In the genomic region with DNA sequence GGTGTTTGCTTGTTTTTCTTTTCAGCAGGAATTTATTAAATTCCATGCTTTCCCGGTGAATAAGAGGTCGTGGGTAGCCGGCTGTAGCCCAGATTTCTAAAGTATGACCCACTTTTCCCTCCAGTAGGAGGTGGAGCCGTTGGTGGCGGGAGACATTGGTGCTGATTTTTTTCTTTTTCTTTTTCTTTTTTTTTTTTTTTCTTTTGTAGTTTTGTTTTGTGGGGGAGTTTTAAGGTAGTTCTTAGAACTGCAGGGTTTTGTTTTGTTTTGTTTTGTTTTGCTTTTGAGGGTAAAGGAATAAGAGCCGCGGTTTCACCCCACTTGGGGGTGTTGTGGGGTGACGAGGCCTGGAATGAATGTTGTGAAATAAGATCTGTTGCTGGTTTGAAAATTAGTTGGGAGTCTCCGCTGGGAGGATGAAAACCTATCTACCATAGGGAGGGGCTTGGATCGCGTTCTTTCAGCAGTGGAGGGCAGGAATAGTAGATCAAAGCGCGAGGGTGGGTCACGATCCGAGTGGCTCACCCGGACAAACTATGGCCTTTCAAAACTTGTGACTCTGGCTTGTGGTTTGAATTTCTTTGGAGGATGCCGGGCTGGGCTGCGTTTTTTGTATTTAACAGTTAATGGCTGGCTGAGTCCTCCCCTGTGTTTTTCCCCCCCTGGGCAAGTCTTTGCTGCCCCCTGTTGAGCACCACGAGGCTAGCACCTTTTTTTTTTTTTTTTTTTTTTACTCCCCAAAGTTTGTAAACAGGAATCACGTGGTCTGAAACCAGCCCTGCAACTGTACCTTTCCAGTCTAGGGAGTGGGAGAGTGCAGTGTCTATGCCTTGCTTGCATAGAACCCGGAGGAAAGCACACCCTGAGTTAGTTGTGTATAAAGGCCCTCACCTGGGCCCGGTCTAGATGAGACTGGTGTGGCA, we compare ENCODE assay signal across 8 mouse cellular contexts. TPM values are rescaled to one million over a fixed set of nuclear protein-coding genes. Genes with fewer than 3 reads are reported as not detected.
DNase-seq lines count a peak whose midpoint lies in the region; ATAC-seq and TF ChIP-seq lines count a peak whose summit lies in the region.

No protein-coding gene starts in this region.

- H3K4me3 ChIP-seq in embryonic facial prominence, embryonic 10.5 days: peak overlapping the region; percentile 95
- peak overlapping the region; percentile 67 for H3K4me3 ChIP-seq in kidney, adult 2 months (ENCODE audit: insufficient read depth, low read depth, low read length)
- H3K4me3 ChIP-seq in midbrain, postnatal 0 days (ENCODE audit: low read depth, low read length): peak overlapping the region; percentile 85

- peak; percentile 80 for TF ChIP-seq CTCF in kidney, adult 2 months (conservative IDR thresholded peaks at IDR 0.05; ENCODE audit: insufficient read depth, insufficient read length, low read depth, low read length)
- TF ChIP-seq CTCF in midbrain, postnatal 0 days (IDR thresholded peaks at IDR 0.05): peak; percentile 79

- H3K9ac ChIP-seq in midbrain, postnatal 0 days (replicated peaks; ENCODE audit: low read length, poor library complexity, severe bottlenecking): peak overlapping the region; percentile 82

- no peaks in the 10 kb centered on the region for H3K9me3 ChIP-seq in embryonic facial prominence, embryonic 10.5 days
- H3K9me3 ChIP-seq in midbrain, postnatal 0 days (ENCODE audit: low read length): no peaks in the 10 kb centered on the region

- 2% methylated on average over 22 of the region's 22 CpGs for WGBS in embryonic facial prominence, embryonic 10.5 days
- 1% methylated on average over 22 of the region's 22 CpGs for WGBS in kidney, adult 2 months
- WGBS in midbrain, postnatal 0 days: 2% methylated on average over 22 of the region's 22 CpGs

- ATAC-seq in midbrain, postnatal 0 days (ENCODE audit: low FRiP score): no peak

- peak overlapping the region; percentile 98 for H3K27ac ChIP-seq in embryonic facial prominence, embryonic 10.5 days (replicated peaks)
- peak overlapping the region; percentile 82 for H3K27ac ChIP-seq in kidney, adult 2 months (ENCODE audit: insufficient read depth, low read depth, low read length)
- peak overlapping the region; percentile 91; the same call in 1 of the 2 replicates for H3K27ac ChIP-seq in midbrain, postnatal 0 days (ENCODE audit: low read depth, low read length)

- H3K27me3 ChIP-seq in embryonic facial prominence, embryonic 10.5 days (replicated peaks; ENCODE audit: low read depth, poor library complexity, severe bottlenecking): no peaks in the 10 kb centered on the region
- H3K27me3 ChIP-seq in kidney, adult 2 months (replicated peaks; ENCODE audit: control insufficient read depth, insufficient read depth, low read length): no peaks in the 10 kb centered on the region
- H3K27me3 ChIP-seq in midbrain, postnatal 0 days (ENCODE audit: insufficient read depth, low read length): no peaks in the 10 kb centered on the region

- H3K4me1 ChIP-seq in embryonic facial prominence, embryonic 10.5 days: peaks cover 52% of the 10 kb centered on the region
- H3K4me1 ChIP-seq in kidney, adult 2 months (ENCODE audit: control insufficient read depth, insufficient read depth, low read length): peaks cover 11% of the 10 kb centered on the region; the same call in 1 of the 2 replicates
- H3K4me1 ChIP-seq in midbrain, postnatal 0 days (ENCODE audit: insufficient read depth, low read length): peaks cover 8% of the 10 kb centered on the region; the same call in 1 of the 2 replicates

- peak; percentile 74 for DNase-seq in 3134 (ENCODE audit: extremely low read depth, insufficient read length, low spot score)
- DNase-seq in adrenal gland, adult 18-20 months (ENCODE audit: low spot score in 2 of 2): peak; percentile 66 to 70
- DNase-seq in embryonic facial prominence, embryonic 10.5 days (ENCODE audit: low spot score): peak; percentile 81
- peak; percentile 74 for DNase-seq in heart, adult 8-10 months (ENCODE audit: low spot score)
- DNase-seq in kidney, adult 2 months: peak; percentile 84
- peak; percentile 77 for DNase-seq in liver
- DNase-seq in midbrain, postnatal 0 days (ENCODE audit: low spot score): peak; percentile 61
- DNase-seq in spleen, postnatal 4 days (ENCODE audit: low spot score in 2 of 2): peak; percentile 72 to 91

- H3K36me3 ChIP-seq in embryonic facial prominence, embryonic 10.5 days (replicated peaks): peaks cover 35% of the 10 kb centered on the region
- no peaks in the 10 kb centered on the region; the same call in none of the 2 replicates for H3K36me3 ChIP-seq in kidney, adult 2 months (ENCODE audit: control insufficient read depth, insufficient read depth, low read length)
- peaks cover 7% of the 10 kb centered on the region for H3K36me3 ChIP-seq in midbrain, postnatal 0 days (ENCODE audit: insufficient read depth, low read length)

- no peak for TF ChIP-seq POLR2A in kidney, adult 2 months (IDR thresholded peaks at IDR 0.05; ENCODE audit: low read depth, low read length)

- H3K4me2 ChIP-seq in midbrain, postnatal 0 days (ENCODE audit: low read depth, low read length, poor library complexity, severe bottlenecking): peak overlapping the region; percentile 88

RNA-seq across cellular contexts. Expression of a gene that starts 2.0 kb away (rescaled TPM):
- 100 to 1,000 TPM; 132 to 171 TPM for total RNA-seq in adrenal gland, adult 18-20 months (2021)
- 31.6 and 33.2 TPM in 2 replicates for polyA plus RNA-seq in embryonic facial prominence, embryonic 10.5 days (2016; fragmentation: Nextera tagmentation; extraction: Ambion mirVana)
- 10 to 100 TPM; 16.0 to 22.3 (median 17.4) TPM for total RNA-seq in heart, adult 8-10 months (2022)
- polyA plus RNA-seq in kidney, adult 2 months (2012; rRNA removed): 16.0 and 18.8 TPM in 2 replicates
- 8.3 and 10.9 TPM in 2 replicates for total RNA-seq in midbrain, postnatal 0 days (2014; rRNA removed)
- polyA plus RNA-seq in midbrain, postnatal 0 days (2015; fragmentation: Nextera tagmentation; extraction: Ambion mirVana): 10.6 and 12.7 TPM in 2 replicates

RNA-seq across cellular contexts. Expression of a gene that starts 56.9 kb away (rescaled TPM):
- total RNA-seq in adrenal gland, adult 18-20 months (2021): not detected
- not detected in 2 replicates for polyA plus RNA-seq in embryonic facial prominence, embryonic 10.5 days (2016; fragmentation: Nextera tagmentation; extraction: Ambion mirVana)
- total RNA-seq in heart, adult 8-10 months (2022): not detected
- polyA plus RNA-seq in kidney, adult 2 months (2012; rRNA removed): not detected in 2 replicates
- total RNA-seq in midbrain, postnatal 0 days (2014; rRNA removed): not detected in 2 replicates
- polyA plus RNA-seq in midbrain, postnatal 0 days (2015; fragmentation: Nextera tagmentation; extraction: Ambion mirVana): not detected in 2 replicates

RNA-seq across cellular contexts. Expression of a gene that starts 57.1 kb away (rescaled TPM):
- 10 to 100 TPM; 25.4 to 30.2 TPM for total RNA-seq in adrenal gland, adult 18-20 months (2021)
- 18.4 and 19.5 TPM in 2 replicates for polyA plus RNA-seq in embryonic facial prominence, embryonic 10.5 days (2016; fragmentation: Nextera tagmentation; extraction: Ambion mirVana)
- total RNA-seq in heart, adult 8-10 months (2022): 10 to 100 TPM; 11.3 to 13.5 (median 11.9) TPM
- 30.0 and 34.5 TPM in 2 replicates for polyA plus RNA-seq in kidney, adult 2 months (2012; rRNA removed)
- 47.3 and 52.0 TPM in 2 replicates for total RNA-seq in midbrain, postnatal 0 days (2014; rRNA removed)
- polyA plus RNA-seq in midbrain, postnatal 0 days (2015; fragmentation: Nextera tagmentation; extraction: Ambion mirVana): 30.7 and 31.7 TPM in 2 replicates

RNA-seq across cellular contexts. Expression of a gene that starts 59.7 kb away (rescaled TPM):
- total RNA-seq in adrenal gland, adult 18-20 months (2021): not detected
- polyA plus RNA-seq in embryonic facial prominence, embryonic 10.5 days (2016; fragmentation: Nextera tagmentation; extraction: Ambion mirVana): 1.0 and 1.5 TPM in 2 replicates
- total RNA-seq in heart, adult 8-10 months (2022): not detected
- 1.3 and 1.7 TPM in 2 replicates for polyA plus RNA-seq in kidney, adult 2 months (2012; rRNA removed)
- not detected in 2 replicates for total RNA-seq in midbrain, postnatal 0 days (2014; rRNA removed)
- 0.71 and 0.84 TPM in 2 replicates for polyA plus RNA-seq in midbrain, postnatal 0 days (2015; fragmentation: Nextera tagmentation; extraction: Ambion mirVana)

Comparison
In these comparisons a context has a peak if more than half of its experiments do, and no peak if none do; other contexts are left out.
1. RNA of a gene that starts 2.0 kb away (total RNA-seq): 132 to 171 TPM in adrenal gland, adult 18-20 months; 16.0 to 22.3 TPM in heart, adult 8-10 months and 8.3 to 10.9 TPM in midbrain, postnatal 0 days; every median in the first group is over 4 times any median in the second.
2. Peak in every context shown above with its lines, with median percentiles within 50 percentile points of each other: DNase-seq, H3K27ac ChIP-seq and H3K4me3 ChIP-seq.